Mouse (Mus musculus): ENCODE measurements around the gene Olfr1417. TPM values are rescaled to one million over a fixed set of nuclear protein-coding genes. Genes with fewer than 3 reads are reported as not detected.

Gene Olfr1417
- total and polyA plus RNA-seq, 3 experiments: 0.05 TPM; not detected in 2

GRCm38 (mm10) chr19:11788876-11789275 is 50.1 kb downstream of the Olfr1417 start:
- no peaks in the 10 kb centered on the region for H3K36me3 ChIP-seq (replicated peaks)
- no peak overlapping the region for H3K4me3 ChIP-seq (ENCODE audit: low read depth, low read length)
- TF ChIP-seq GATA1 (IDR thresholded peaks at IDR 0.05; ENCODE audit: borderline replicate concordance, low read length): no peak
- TF ChIP-seq CTCF (IDR thresholded peaks at IDR 0.05; ENCODE audit: low read depth, low read length): no peak
- no peak for TF ChIP-seq POLR2AphosphoS5 (IDR thresholded peaks at IDR 0.05; ENCODE audit: insufficient replicate concordance, low read depth, low read length)
- TF ChIP-seq GATA2 (IDR thresholded peaks at IDR 0.05; ENCODE audit: borderline replicate concordance, low read depth, low read length): no peak
- no peak for TF ChIP-seq TAL1 (conservative IDR thresholded peaks at IDR 0.05; ENCODE audit: low read depth, low read length)
- H3K4me1 ChIP-seq (ENCODE audit: insufficient read depth, low read depth, low read length): 0 out of 2 replicates have a peak, but pooled peaks cover 4% of the 10 kb centered on the region
- no peak for DNase-seq (ENCODE audit: low spot score)
- peaks cover 22% of the 10 kb centered on the region for H3K27me3 ChIP-seq (ENCODE audit: insufficient read depth, low read length)
- H3K9me3 ChIP-seq (replicated peaks): no peaks in the 10 kb centered on the region
- no peak for ATAC-seq (ENCODE audit: extremely low read depth, insufficient number of reproducible peaks, low FRiP score, poor library complexity, severe bottlenecking)

GRCm38 (mm10) chr19:11787826-11788225 is 51.2 kb downstream of the Olfr1417 start:
- Histone ChIP-seq H3K4me3 (ENCODE audit: low read depth, low read length) (no peak overlapping the region), H3K9me3 (replicated peaks) (no peaks in the 10 kb centered on the region), H3K27me3 (ENCODE audit: insufficient read depth, low read length) (peaks cover 26% of the 10 kb centered on the region), H3K36me3 (replicated peaks) (no peaks in the 10 kb centered on the region), H3K4me1 (ENCODE audit: insufficient read depth, low read depth, low read length) (0 out of 2 replicates have a peak, but pooled peaks cover 4% of the 10 kb centered on the region)
- DNase-seq (ENCODE audit: low spot score): no peak
- TF ChIP-seq GATA2 (IDR thresholded peaks at IDR 0.05; ENCODE audit: borderline replicate concordance, low read depth, low read length) (no peak), CTCF (IDR thresholded peaks at IDR 0.05; ENCODE audit: low read depth, low read length) (no peak), TAL1 (conservative IDR thresholded peaks at IDR 0.05; ENCODE audit: low read depth, low read length) (no peak), POLR2AphosphoS5 (IDR thresholded peaks at IDR 0.05; ENCODE audit: insufficient replicate concordance, low read depth, low read length) (no peak), GATA1 (IDR thresholded peaks at IDR 0.05; ENCODE audit: borderline replicate concordance, low read length) (no peak)
- ATAC-seq (ENCODE audit: extremely low read depth, insufficient number of reproducible peaks, low FRiP score, poor library complexity, severe bottlenecking): no peak

GRCm38 (mm10) chr19:11785409-11786154 is 53.4 kb downstream of the Olfr1417 start:
- Histone ChIP-seq H3K36me3 (replicated peaks) (no peaks in the 10 kb centered on the region), H3K9me3 (replicated peaks) (no peaks in the 10 kb centered on the region), H3K27me3 (ENCODE audit: insufficient read depth, low read length) (peaks cover 22% of the 10 kb centered on the region), H3K4me1 (ENCODE audit: insufficient read depth, low read depth, low read length) (no peaks in the 10 kb centered on the region), H3K4me3 (ENCODE audit: low read depth, low read length) (no peak overlapping the region)
- no peak for DNase-seq (ENCODE audit: low spot score)
- ATAC-seq (ENCODE audit: extremely low read depth, insufficient number of reproducible peaks, low FRiP score, poor library complexity, severe bottlenecking): no peak
- TF ChIP-seq GATA2 (IDR thresholded peaks at IDR 0.05; ENCODE audit: borderline replicate concordance, low read depth, low read length): no peak
- no peak for TF ChIP-seq GATA1 (IDR thresholded peaks at IDR 0.05; ENCODE audit: borderline replicate concordance, low read length)
- TF ChIP-seq CTCF (IDR thresholded peaks at IDR 0.05; ENCODE audit: low read depth, low read length): no peak
- no peak for TF ChIP-seq TAL1 (conservative IDR thresholded peaks at IDR 0.05; ENCODE audit: low read depth, low read length)
- TF ChIP-seq POLR2AphosphoS5 (IDR thresholded peaks at IDR 0.05; ENCODE audit: insufficient replicate concordance, low read depth, low read length): no peak

- no peaks in the 10 kb centered on the region for H3K9me3 ChIP-seq (replicated peaks)
- H3K4me3 ChIP-seq (ENCODE audit: low read depth, low read length): no peak overlapping the region
- H3K4me1 ChIP-seq (ENCODE audit: insufficient read depth, low read depth, low read length): peaks cover 3% of the 10 kb centered on the region; the same call in 1 of the 2 replicates
- DNase-seq (ENCODE audit: low spot score) (no peak), ATAC-seq (ENCODE audit: extremely low read depth, insufficient number of reproducible peaks, low FRiP score, poor library complexity, severe bottlenecking) (no peak)
- TF ChIP-seq POLR2AphosphoS5 (IDR thresholded peaks at IDR 0.05; ENCODE audit: insufficient replicate concordance, low read depth, low read length): no peak
- TF ChIP-seq CTCF (IDR thresholded peaks at IDR 0.05; ENCODE audit: low read depth, low read length): peak; percentile 41
- H3K36me3 ChIP-seq (replicated peaks): peaks cover 52% of the 10 kb centered on the region
- H3K27me3 ChIP-seq (ENCODE audit: insufficient read depth, low read length): no peaks in the 10 kb centered on the region
Measured at GRCm38 (mm10) chr19:11777191-11777865, 61.7 kb downstream of the Olfr1417 start.

Other genes with a start within 250 kb of the Olfr1417 start
- gene Ms4a6d, start 234.4 kb downstream of the Olfr1417 start, total RNA-seq (2014; fragmentation: Nextera tagmentation): 1.4 TPM in 1 of 2 replicates, not detected in the other
- 2.2 and 3.1 TPM in 2 replicates for gene Ms4a6d, start 234.4 kb downstream of the Olfr1417 start, total RNA-seq (2017)
- gene Ms4a6d, start 234.4 kb downstream of the Olfr1417 start, polyA plus RNA-seq (2012): 0.05 TPM in 1 of 2 replicates, not detected in the other
- 1.3 and 1.4 TPM in 2 replicates for gene Ms4a2, start 215.5 kb downstream of the Olfr1417 start, total RNA-seq (2014; fragmentation: Nextera tagmentation)
- 19.1 and 20.6 TPM in 2 replicates for gene Ms4a2, start 215.5 kb downstream of the Olfr1417 start, total RNA-seq (2017)
- 0.03 TPM in 1 of 2 replicates, not detected in the other for gene Ms4a2, start 215.5 kb downstream of the Olfr1417 start, polyA plus RNA-seq (2012)
- not detected in 2 replicates for gene Ms4a3, start 198.4 kb downstream of the Olfr1417 start, total RNA-seq (2014; fragmentation: Nextera tagmentation)
- gene Ms4a3, start 198.4 kb downstream of the Olfr1417 start, total RNA-seq (2017): 0.35 TPM in 1 of 2 replicates, not detected in the other
- gene Ms4a3, start 198.4 kb downstream of the Olfr1417 start, polyA plus RNA-seq (2012): not detected in 2 replicates
- gene Oosp2, start 178.7 kb downstream of the Olfr1417 start, total RNA-seq (2014; fragmentation: Nextera tagmentation): not detected in 2 replicates
- not detected in 2 replicates for gene Oosp2, start 178.7 kb downstream of the Olfr1417 start, total RNA-seq (2017)
- gene Oosp2, start 178.7 kb downstream of the Olfr1417 start, polyA plus RNA-seq (2012): not detected in 2 replicates
- gene Oosp1, start 148.1 kb downstream of the Olfr1417 start, total RNA-seq (2014; fragmentation: Nextera tagmentation): not detected in 2 replicates
- gene Oosp1, start 148.1 kb downstream of the Olfr1417 start, total RNA-seq (2017): 0.11 TPM in 1 of 2 replicates, not detected in the other
- not detected in 2 replicates for gene Oosp1, start 148.1 kb downstream of the Olfr1417 start, polyA plus RNA-seq (2012)
- not detected in 2 replicates for gene Oosp3, start 142.2 kb downstream of the Olfr1417 start, total RNA-seq (2014; fragmentation: Nextera tagmentation)
- gene Oosp3, start 142.2 kb downstream of the Olfr1417 start, total RNA-seq (2017): not detected in 2 replicates
- gene Oosp3, start 142.2 kb downstream of the Olfr1417 start, polyA plus RNA-seq (2012): not detected in 2 replicates
- gene Gif, start 91.7 kb downstream of the Olfr1417 start, total RNA-seq (2014; fragmentation: Nextera tagmentation): not detected in 2 replicates
- 0.06 TPM in 1 of 2 replicates, not detected in the other for gene Gif, start 91.7 kb downstream of the Olfr1417 start, total RNA-seq (2017)
- gene Gif, start 91.7 kb downstream of the Olfr1417 start, polyA plus RNA-seq (2012): not detected in 2 replicates
- gene Mrpl16, start 68.8 kb downstream of the Olfr1417 start, total RNA-seq (2014; fragmentation: Nextera tagmentation): 42.2 and 53.1 TPM in 2 replicates
- gene Mrpl16, start 68.8 kb downstream of the Olfr1417 start, total RNA-seq (2017): 68.5 and 91.4 TPM in 2 replicates
- 10.1 and 27.1 TPM in 2 replicates for gene Mrpl16, start 68.8 kb downstream of the Olfr1417 start, polyA plus RNA-seq (2012)
- gene Stx3, start 19.8 kb downstream of the Olfr1417 start, total RNA-seq (2014; fragmentation: Nextera tagmentation): not detected in 2 replicates
- gene Stx3, start 19.8 kb downstream of the Olfr1417 start, total RNA-seq (2017): 1.3 and 1.9 TPM in 2 replicates
- gene Stx3, start 19.8 kb downstream of the Olfr1417 start, polyA plus RNA-seq (2012): not detected in 2 replicates
- gene Olfr1418, start 21.8 kb upstream of the Olfr1417 start, total RNA-seq (2014; fragmentation: Nextera tagmentation): not detected in 2 replicates
- gene Olfr1418, start 21.8 kb upstream of the Olfr1417 start, total RNA-seq (2017): 0.11 and 0.17 TPM in 2 replicates
- not detected in 2 replicates for gene Olfr1418, start 21.8 kb upstream of the Olfr1417 start, polyA plus RNA-seq (2012)
- not detected in 2 replicates for gene Olfr1419, start 35.9 kb upstream of the Olfr1417 start, total RNA-seq (2014; fragmentation: Nextera tagmentation)
- 0.22 TPM in 1 of 2 replicates, not detected in the other for gene Olfr1419, start 35.9 kb upstream of the Olfr1417 start, total RNA-seq (2017)
- not detected in 2 replicates for gene Olfr1419, start 35.9 kb upstream of the Olfr1417 start, polyA plus RNA-seq (2012)
- not detected in 2 replicates for gene Olfr1420, start 47.3 kb upstream of the Olfr1417 start, total RNA-seq (2014; fragmentation: Nextera tagmentation)
- gene Olfr1420, start 47.3 kb upstream of the Olfr1417 start, total RNA-seq (2017): 0.17 and 0.38 TPM in 2 replicates
- gene Olfr1420, start 47.3 kb upstream of the Olfr1417 start, polyA plus RNA-seq (2012): not detected in 2 replicates
- gene Patl1, start 73.2 kb upstream of the Olfr1417 start, total RNA-seq (2014; fragmentation: Nextera tagmentation): 59.4 and 65.8 TPM in 2 replicates
- 19.0 and 20.4 TPM in 2 replicates for gene Patl1, start 73.2 kb upstream of the Olfr1417 start, total RNA-seq (2017)
- 15.8 and 17.7 TPM in 2 replicates for gene Patl1, start 73.2 kb upstream of the Olfr1417 start, polyA plus RNA-seq (2012)
- 44.8 and 50.4 TPM in 2 replicates for gene Osbp, start 126.7 kb upstream of the Olfr1417 start, total RNA-seq (2014; fragmentation: Nextera tagmentation)
- 28.9 and 32.1 TPM in 2 replicates for gene Osbp, start 126.7 kb upstream of the Olfr1417 start, total RNA-seq (2017)
- gene Osbp, start 126.7 kb upstream of the Olfr1417 start, polyA plus RNA-seq (2012): 10.2 and 12.2 TPM in 2 replicates
- not detected in 2 replicates for gene Olfr1423, start 202.1 kb upstream of the Olfr1417 start, total RNA-seq (2014; fragmentation: Nextera tagmentation)
- 0.05 and 0.12 TPM in 2 replicates for gene Olfr1423, start 202.1 kb upstream of the Olfr1417 start, total RNA-seq (2017)
- gene Olfr1423, start 202.1 kb upstream of the Olfr1417 start, polyA plus RNA-seq (2012): not detected in 2 replicates
- gene Olfr1424, start 223.5 kb upstream of the Olfr1417 start, total RNA-seq (2014; fragmentation: Nextera tagmentation): not detected in 2 replicates
- gene Olfr1424, start 223.5 kb upstream of the Olfr1417 start, total RNA-seq (2017): not detected in 2 replicates
- not detected in 2 replicates for gene Olfr1424, start 223.5 kb upstream of the Olfr1417 start, polyA plus RNA-seq (2012)
- gene Olfr1425, start 238.5 kb upstream of the Olfr1417 start, total RNA-seq (2014; fragmentation: Nextera tagmentation): not detected in 2 replicates
- gene Olfr1425, start 238.5 kb upstream of the Olfr1417 start, total RNA-seq (2017): 0.17 and 0.44 TPM in 2 replicates
- gene Olfr1425, start 238.5 kb upstream of the Olfr1417 start, polyA plus RNA-seq (2012): not detected in 2 replicates

Data from G1E (cell line).